Mouse (Mus musculus) forebrain, embryonic 14.5 days (tissue): ENCODE measurements around the gene Chrna1. TPM values are rescaled to one million over a fixed set of nuclear protein-coding genes. Genes with fewer than 3 reads are reported as not detected.

Experiments
- ATAC-seq: fragments of 200-750 bp; cut with Nextera tagmentation; 2 replicates; pipeline ENCODE4 v1.8.0; 2017; ENCODE audit warnings: mild to moderate bottlenecking, moderate library complexity
- DNase-seq: peaks from one replicate; pipeline ENCODE4 v3.0.0-alpha.2; 2015; ENCODE audit warnings: low spot score
- H3K27ac ChIP-seq: fragments of 300-500 bp; sonication (generic); 2 replicates; pipeline ENCODE4 v1.5.1; 2014; ENCODE audit warnings: low read depth, mild to moderate bottlenecking, control low read depth, low read length, moderate library complexity
- H3K27me3 ChIP-seq: fragments of 300-500 bp; sonication (generic); replicated peaks from 2 replicates; pipeline ENCODE4 v1.6.1; 2014; ENCODE audit warnings: low read length, control low read depth, mixed read lengths; ENCODE audit not compliant: control insufficient read depth, insufficient read depth
- H3K36me3 ChIP-seq: fragments of 300-500 bp; sonication (generic); 2 replicates; pipeline ENCODE4 v1.6.1; 2014; ENCODE audit warnings: low read length, control low read depth; ENCODE audit not compliant: control insufficient read depth, insufficient read depth
- H3K4me1 ChIP-seq: fragments of 300-500 bp; sonication (generic); 2 replicates; pipeline ENCODE4 v1.6.1; 2014; ENCODE audit warnings: antibody characterized with exemption, low read length, control low read depth; ENCODE audit not compliant: control insufficient read depth, insufficient read depth
- H3K4me2 ChIP-seq: fragments of 300-500 bp; sonication (generic); 2 replicates; pipeline ENCODE4 v1.6.1; 2014; ENCODE audit warnings: mild to moderate bottlenecking, control low read depth, low read length
- H3K4me3 ChIP-seq: fragments of 300-500 bp; sonication (generic); 2 replicates; pipeline ENCODE4 v1.5.1; 2014; ENCODE audit warnings: low read depth, low read length, control low read depth
- H3K9ac ChIP-seq: fragments of 300-500 bp; sonication (generic); 2 replicates; pipeline ENCODE4 v1.6.1; 2014; ENCODE audit warnings: mild to moderate bottlenecking, low read length, control low read depth, moderate library complexity
- H3K9me3 ChIP-seq: fragments of 300-500 bp; sonication (generic); replicated peaks from 2 replicates; pipeline ENCODE4 v1.6.1; 2016; ENCODE audit warnings: low read length, control low read depth, mixed read lengths; ENCODE audit not compliant: control insufficient read depth
- WGBS: fragments of 180-500 bp; shearing (Covaris S2); extraction: QIAGEN DNeasy Blood & Tissue Kit; methylation state at CpG from one replicate; pipeline ENCODE4 v1.1.7; 2014; 5-methylcytosine and 5-hydroxymethylcytosine counted together
- polyA plus RNA-seq: library from polyadenylated mRNA; unstranded; fragments of >200 nt; fragmentation: Nextera tagmentation; extraction: Ambion mirVana; gene quantifications from 2 replicates; pipeline ENCODE4 v1.2.1, GENCODE M21; 2014

Chrna1 gene
- polyA plus RNA-seq, 1 experiment from 2014 or later: 0.09 TPM

DNA sequence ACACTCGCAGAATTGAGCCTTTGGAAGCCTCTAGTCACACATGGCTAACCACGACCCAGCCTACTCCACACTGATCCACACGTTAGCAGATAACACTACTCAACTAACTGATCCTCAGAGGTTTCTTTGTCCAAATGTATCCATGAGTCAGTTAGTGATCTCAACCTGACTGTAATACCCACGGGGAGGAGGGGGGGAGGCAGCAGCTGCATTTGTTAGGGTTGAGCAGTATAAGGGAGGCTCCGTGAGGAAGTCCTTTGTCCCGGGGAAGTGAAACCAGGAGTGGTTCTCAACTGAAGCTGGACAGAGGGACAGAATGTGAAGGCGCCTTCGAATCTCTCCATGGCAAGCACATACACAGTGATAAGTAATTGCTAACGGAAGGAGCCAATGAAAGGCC lies 53.4 kb downstream of the Chrna1 start:
- H3K4me1 ChIP-seq: peaks cover 7% of the 10 kb centered on the region; the same call in 1 of the 2 replicates
- H3K4me3 ChIP-seq: no peak overlapping the region
- H3K27me3 ChIP-seq: no peaks in the 10 kb centered on the region
- no peaks in the 10 kb centered on the region for H3K9me3 ChIP-seq
- DNase-seq (no peak), ATAC-seq (no peak)
- no peak overlapping the region for H3K9ac ChIP-seq
- 78% methylated on average over 9 of the region's 9 CpGs for WGBS
- H3K27ac ChIP-seq: no peak overlapping the region
- no peak overlapping the region for H3K4me2 ChIP-seq
- H3K36me3 ChIP-seq: no peaks in the 10 kb centered on the region

DNA sequence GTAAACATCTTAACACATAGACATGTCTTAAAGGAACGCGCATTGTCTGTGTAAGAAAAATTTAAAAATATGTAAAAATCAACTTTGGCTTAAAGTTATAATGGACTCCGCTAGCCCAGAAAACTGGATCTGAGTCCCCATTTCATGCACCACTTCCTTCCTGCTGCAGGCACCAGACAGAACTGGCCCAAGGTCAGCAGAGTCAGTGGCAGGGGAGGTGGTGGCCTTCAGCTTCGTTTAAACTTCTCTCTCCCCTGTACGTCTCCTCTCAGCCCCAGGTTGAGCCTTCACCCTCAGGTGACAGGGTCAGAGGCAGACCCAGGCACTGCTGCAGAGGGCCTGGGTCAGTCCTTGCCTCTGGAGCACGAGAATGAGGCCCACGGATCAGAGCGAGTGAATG lies 57.2 kb downstream of the Chrna1 start:
- Histone ChIP-seq H3K36me3 (no peaks in the 10 kb centered on the region), H3K4me3 (no peak overlapping the region), H3K9ac (no peak overlapping the region), H3K4me2 (no peak overlapping the region), H3K4me1 (0 out of 2 replicates have a peak, but pooled peaks cover 2% of the 10 kb centered on the region), H3K27ac (no peak overlapping the region), H3K9me3 (no peaks in the 10 kb centered on the region), H3K27me3 (no peaks in the 10 kb centered on the region)
- ATAC-seq: no peak
- 78% methylated on average over 8 of the region's 8 CpGs for WGBS
- no peak for DNase-seq

DNA sequence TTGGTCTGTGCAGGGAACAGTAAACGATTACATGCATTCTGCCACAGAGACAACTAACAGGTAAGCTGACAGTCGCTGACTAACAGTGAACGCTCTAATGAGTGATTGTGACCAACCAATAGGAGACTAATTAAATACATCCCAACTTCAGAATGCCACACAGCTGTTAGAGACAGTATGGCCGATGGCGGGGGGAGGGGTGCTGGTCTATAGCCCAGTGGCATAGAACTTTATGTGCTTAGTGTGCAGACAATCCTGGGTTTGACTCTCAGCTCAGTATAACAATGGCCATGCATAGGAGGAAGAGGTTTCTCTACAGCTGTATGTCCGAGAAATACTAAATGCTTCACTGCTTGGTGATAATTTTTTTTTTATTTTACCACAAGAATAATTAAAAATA lies 57.8 kb downstream of the Chrna1 start:
- ATAC-seq: no peak
- DNase-seq: no peak
- no peaks in the 10 kb centered on the region for H3K27me3 ChIP-seq
- H3K36me3 ChIP-seq: no peaks in the 10 kb centered on the region
- H3K9me3 ChIP-seq: no peaks in the 10 kb centered on the region
- H3K4me3 ChIP-seq: no peak overlapping the region
- 0 out of 2 replicates have a peak, but pooled peaks cover 2% of the 10 kb centered on the region for H3K4me1 ChIP-seq
- H3K27ac ChIP-seq: no peak overlapping the region
- H3K4me2 ChIP-seq: no peak overlapping the region
- 52% methylated on average over 6 of the region's 6 CpGs for WGBS
- H3K9ac ChIP-seq: no peak overlapping the region

DNA sequence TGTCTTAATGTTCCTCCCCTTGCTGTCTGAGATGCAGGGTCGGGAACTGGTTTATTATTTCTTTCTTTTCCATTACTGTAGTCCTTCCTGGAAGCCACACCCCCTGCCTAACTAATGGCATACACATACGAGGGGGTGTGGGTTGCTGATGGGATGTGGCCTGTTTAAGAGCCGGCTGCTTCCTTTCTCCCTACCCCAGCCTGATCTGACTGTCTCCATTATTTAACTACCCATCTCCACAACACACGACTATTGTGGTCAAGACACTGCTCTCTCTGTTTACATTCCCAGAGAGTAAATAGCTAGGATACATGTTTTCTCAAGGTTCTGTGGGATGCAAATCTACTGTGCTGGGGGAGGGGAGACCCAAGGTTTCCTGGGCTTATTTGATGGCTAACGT lies 58.4 kb downstream of the Chrna1 start:
- Histone ChIP-seq H3K27me3 (no peaks in the 10 kb centered on the region), H3K4me3 (no peak overlapping the region), H3K27ac (no peak overlapping the region), H3K9me3 (no peaks in the 10 kb centered on the region), H3K36me3 (no peaks in the 10 kb centered on the region), H3K9ac (no peak overlapping the region), H3K4me1 (0 out of 2 replicates have a peak, but pooled peaks cover 2% of the 10 kb centered on the region), H3K4me2 (no peak overlapping the region)
- no peak for ATAC-seq
- WGBS: 48% methylated on average over 5 of the region's 5 CpGs
- no peak for DNase-seq

DNA sequence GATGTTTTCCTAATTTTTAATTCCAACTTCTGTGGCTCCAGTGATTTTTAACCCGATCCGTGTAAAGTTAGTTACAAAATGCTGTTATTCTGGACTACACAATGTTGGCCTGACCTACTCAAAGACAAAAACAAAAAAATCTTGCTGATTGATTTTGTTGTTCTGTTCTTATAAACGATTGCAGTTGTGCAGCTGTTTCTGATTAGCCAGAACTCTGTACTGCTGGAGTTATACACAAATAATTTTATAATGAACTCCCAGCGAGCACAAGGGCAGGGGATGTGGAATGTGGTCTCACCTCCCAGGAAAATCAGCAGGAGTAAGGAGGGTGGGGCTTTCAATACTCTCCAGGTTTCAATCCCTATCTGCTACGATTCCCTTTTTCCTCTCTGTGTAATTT lies 61.2 kb downstream of the Chrna1 start:
- WGBS: 82% methylated on average over 5 of the region's 5 CpGs
- Histone ChIP-seq H3K4me1 (0 out of 2 replicates have a peak, but pooled peaks cover 2% of the 10 kb centered on the region), H3K27ac (no peak overlapping the region), H3K27me3 (no peaks in the 10 kb centered on the region), H3K4me2 (no peak overlapping the region), H3K9me3 (no peaks in the 10 kb centered on the region), H3K36me3 (no peaks in the 10 kb centered on the region), H3K4me3 (no peak overlapping the region), H3K9ac (no peak overlapping the region)
- no peak for ATAC-seq
- DNase-seq: no peak

DNA sequence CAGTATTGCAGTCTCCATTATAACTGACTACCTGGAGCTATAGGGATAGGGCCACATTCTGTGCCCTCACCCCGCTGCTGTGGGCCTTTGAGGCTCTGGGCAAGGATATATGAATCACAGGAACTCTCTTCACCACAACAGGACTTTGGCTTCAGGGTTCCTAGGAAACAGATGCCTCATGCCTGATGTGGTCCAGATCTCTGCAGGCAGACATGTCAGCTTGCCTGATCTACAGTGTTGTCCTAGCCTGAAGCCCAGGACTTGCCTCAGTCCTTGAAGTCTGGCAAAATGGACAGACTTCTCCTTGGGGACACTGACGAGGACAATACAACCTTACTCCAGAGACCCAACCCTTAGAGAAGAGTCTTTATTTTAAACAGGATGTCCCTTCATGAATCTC lies 61.8 kb downstream of the Chrna1 start:
- WGBS: 96% methylated on average over 2 of the region's 2 CpGs
- H3K36me3 ChIP-seq: no peaks in the 10 kb centered on the region
- H3K27ac ChIP-seq: no peak overlapping the region
- no peak overlapping the region for H3K4me3 ChIP-seq
- H3K4me2 ChIP-seq: no peak overlapping the region
- ATAC-seq: no peak
- no peaks in the 10 kb centered on the region for H3K9me3 ChIP-seq
- no peak overlapping the region for H3K9ac ChIP-seq
- no peak for DNase-seq
- 0 out of 2 replicates have a peak, but pooled peaks cover 2% of the 10 kb centered on the region for H3K4me1 ChIP-seq
- no peaks in the 10 kb centered on the region for H3K27me3 ChIP-seq

DNA sequence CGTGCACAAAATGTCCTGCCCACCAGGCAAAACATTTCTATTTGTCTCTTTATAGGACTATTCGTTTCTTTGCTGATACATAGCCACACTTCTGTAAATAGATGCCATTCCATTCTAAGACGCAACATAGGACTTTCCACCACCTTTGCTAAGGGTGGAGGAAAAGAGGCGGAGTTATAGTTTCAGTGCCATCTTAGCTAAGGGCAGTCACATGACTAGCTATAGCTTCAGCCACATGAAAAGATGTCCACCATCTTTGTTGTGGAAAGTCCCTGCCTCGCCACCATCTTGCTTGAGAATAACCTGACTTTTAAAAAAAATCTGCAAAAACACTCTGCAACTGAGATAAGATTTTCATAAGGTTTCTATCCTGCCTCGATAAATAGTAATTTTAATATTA lies 66.0 kb downstream of the Chrna1 start:
- DNase-seq: no peak

More for the DNA sequence above, 66.0 kb downstream of the Chrna1 start:
- ATAC-seq: no peak
- WGBS: 93% methylated on average over 6 of the region's 6 CpGs
- no peaks in the 10 kb centered on the region for H3K27me3 ChIP-seq
- H3K4me3 ChIP-seq: no peak overlapping the region
- H3K9ac ChIP-seq: no peak overlapping the region
- no peaks in the 10 kb centered on the region for H3K36me3 ChIP-seq
- H3K4me2 ChIP-seq: no peak overlapping the region
- no peak overlapping the region for H3K27ac ChIP-seq
- H3K9me3 ChIP-seq: no peaks in the 10 kb centered on the region
- no peaks in the 10 kb centered on the region for H3K4me1 ChIP-seq

Other genes starting within 250 kb of the Chrna1 start
- 9.1 and 9.4 TPM in 2 replicates for gene Gpr155, start 193.8 kb downstream of the Chrna1 start, polyA plus RNA-seq
- gene Wipf1, start 50.6 kb downstream of the Chrna1 start, polyA plus RNA-seq: 2.5 and 2.8 TPM in 2 replicates
- gene Chn1, start 195.0 kb upstream of the Chrna1 start, polyA plus RNA-seq: 93.5 and 98.9 TPM in 2 replicates